Mouse (Mus musculus): Measurements from ENCODE around the gene Katnb1.

DNA sequence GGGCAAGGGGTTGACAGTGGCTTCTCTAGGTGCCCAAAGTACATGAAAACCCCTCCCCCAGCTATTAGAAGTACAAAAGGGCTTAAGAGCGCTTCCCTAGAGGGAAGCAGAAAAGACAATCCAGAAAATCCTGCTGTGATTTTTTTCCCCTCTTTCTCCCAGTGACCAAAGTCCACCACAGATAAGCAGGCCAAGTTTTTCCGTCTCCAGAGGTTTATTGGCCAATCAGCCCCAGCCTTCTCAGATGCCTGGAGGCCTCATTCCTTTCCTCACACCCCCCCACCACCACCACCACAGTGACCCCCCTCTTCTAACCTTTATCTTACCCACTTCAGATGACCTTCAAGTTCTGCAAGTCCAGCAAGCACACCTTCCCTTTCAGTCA lies 63.6 kb downstream of the Katnb1 start:
- TF ChIP-seq EP300 (optimal IDR thresholded peaks at IDR 0.05) (no peak), CTCF (IDR thresholded peaks at IDR 0.05; ENCODE audit: low read depth) (no peak)
